ENCODE assay signal across 12 mouse cellular contexts in the genomic region with DNA sequence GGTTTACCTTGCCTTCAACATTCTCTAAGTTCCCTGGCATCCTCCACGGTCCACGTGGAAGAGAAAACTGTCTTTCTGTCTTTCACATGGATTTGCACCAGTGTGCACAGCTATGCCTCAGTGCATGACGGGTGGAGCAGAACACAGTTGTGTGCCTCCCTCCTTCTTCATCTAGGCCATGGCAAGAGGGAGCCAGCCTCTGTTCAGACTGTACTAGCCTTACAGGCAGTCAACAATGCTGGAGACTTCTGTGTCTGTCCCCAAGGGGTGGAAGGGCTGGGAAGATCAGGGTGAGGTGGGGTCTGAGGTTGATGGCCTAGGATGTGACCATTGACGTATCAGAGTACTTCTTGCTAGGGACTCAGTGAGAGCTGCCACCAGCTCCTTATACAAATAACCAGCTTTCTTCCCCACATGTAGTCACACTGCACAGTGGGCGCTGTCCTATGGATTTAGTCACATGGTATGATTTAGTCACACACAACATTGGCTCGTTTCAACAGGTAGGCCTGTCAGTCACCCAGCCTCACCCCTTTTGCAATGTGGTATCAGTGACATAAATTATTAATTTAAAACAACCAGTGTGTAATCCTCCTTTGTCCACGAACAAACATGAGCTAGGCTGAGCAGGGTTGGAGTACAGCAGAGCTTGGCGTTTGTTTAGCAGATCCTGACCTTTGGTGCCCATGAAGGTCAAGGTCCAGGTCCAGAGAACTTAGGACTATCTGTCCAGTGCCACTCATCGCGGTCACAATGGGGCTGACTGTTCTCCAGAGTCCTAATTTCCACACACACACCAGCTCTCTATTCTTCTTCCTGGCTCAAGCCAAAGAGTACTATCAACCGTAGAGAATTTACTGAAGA. TPM values are rescaled to one million over a fixed set of nuclear protein-coding genes. Genes with fewer than 3 reads are reported as not detected.
DNase-seq lines count a peak whose midpoint lies in the region; ATAC-seq and TF ChIP-seq lines count a peak whose summit lies in the region.
"Had no signal": no experiment of that assay in that cellular context is flagged by ENCODE, and none has a peak within 500 bp of the region (broad histone marks: within the 10 kb centered on the region; RNA-seq: fewer than 3 reads in every experiment).

No protein-coding gene starts in this region.

- H3K9me3 ChIP-seq in stomach, postnatal 0 days (ENCODE audit: control insufficient read depth, low read length): no peaks in the 10 kb centered on the region
- H3K9me3 ChIP-seq in neural tube, embryonic 15.5 days (replicated peaks): no peaks in the 10 kb centered on the region
- H3K9me3 ChIP-seq: forebrain, embryonic 15.5 days had no signal

- H3K9ac ChIP-seq in stomach, postnatal 0 days (ENCODE audit: low read length): no peak overlapping the region
- H3K9ac ChIP-seq in neural tube, embryonic 15.5 days (replicated peaks): no peak overlapping the region
- H3K9ac ChIP-seq: forebrain, embryonic 15.5 days had no signal

- no peak overlapping the region for H3K4me3 ChIP-seq in stomach, postnatal 0 days (ENCODE audit: low read depth, low read length)
- no peak overlapping the region for H3K4me3 ChIP-seq in neural tube, embryonic 15.5 days (replicated peaks)
- H3K4me3 ChIP-seq: forebrain, embryonic 15.5 days had no signal

- TF ChIP-seq CTCF in stomach, postnatal 0 days (IDR thresholded peaks at IDR 0.05; ENCODE audit: low read depth): peak; percentile 17; the same call in 1 of the 2 replicates

- TF ChIP-seq EP300 in stomach, postnatal 0 days (optimal IDR thresholded peaks at IDR 0.05): no peak

- H3K36me3 ChIP-seq in stomach, postnatal 0 days (ENCODE audit: control insufficient read depth, insufficient read depth, low read length): no peaks in the 10 kb centered on the region
- no peaks in the 10 kb centered on the region for H3K36me3 ChIP-seq in neural tube, embryonic 15.5 days
- H3K36me3 ChIP-seq: forebrain, embryonic 15.5 days had no signal

- DNase-seq in adrenal gland, postnatal 36 days: peak; percentile 19 to 34
- no peak for DNase-seq in adrenal gland, postnatal 14 days
- peak; percentile 38 for DNase-seq in kidney, adult 18-20 months
- no peak for DNase-seq in kidney, postnatal 14 days
- peak; percentile 72 to 74 for DNase-seq in kidney, postnatal 36 days
- peak; percentile 59 for DNase-seq in stomach, postnatal 0 days (ENCODE audit: low spot score)
- DNase-seq: gastrocnemius, postnatal 10 days; lung, adult 18-20 months; thymus, adult 2 months had no signal

- H3K27ac ChIP-seq in stomach, postnatal 0 days (replicated peaks): peak overlapping the region; percentile 53
- H3K27ac ChIP-seq in neural tube, embryonic 15.5 days (replicated peaks): no peak overlapping the region
- H3K27ac ChIP-seq: forebrain, embryonic 15.5 days had no signal

- no peaks in the 10 kb centered on the region for H3K27me3 ChIP-seq in stomach, postnatal 0 days (ENCODE audit: control insufficient read depth, insufficient read depth, low read length)
- peaks cover 5% of the 10 kb centered on the region; the same call in 1 of the 2 replicates for H3K27me3 ChIP-seq in neural tube, embryonic 15.5 days (replicated peaks)
- H3K27me3 ChIP-seq: forebrain, embryonic 15.5 days had no signal

- peak; percentile 98 for ATAC-seq in stomach, postnatal 0 days (ENCODE audit: low FRiP score, low TSS enrichment)
- ATAC-seq in neural tube, embryonic 15.5 days (ENCODE audit: low FRiP score): no peak
- ATAC-seq in erythroblast, adult 5-6 weeks (replicated peaks; ENCODE audit: low FRiP score, poor library complexity, severe bottlenecking): no peak
- ATAC-seq: forebrain, embryonic 15.5 days had no signal

- no peak overlapping the region for H3K4me2 ChIP-seq in stomach, postnatal 0 days (replicated peaks; ENCODE audit: low read depth)
- no peak overlapping the region for H3K4me2 ChIP-seq in neural tube, embryonic 15.5 days
- H3K4me2 ChIP-seq: forebrain, embryonic 15.5 days had no signal

- H3K4me1 ChIP-seq in stomach, postnatal 0 days (replicated peaks; ENCODE audit: control insufficient read depth, insufficient read depth): no peaks in the 10 kb centered on the region
- H3K4me1 ChIP-seq in neural tube, embryonic 15.5 days: peaks cover 5% of the 10 kb centered on the region; the same call in 1 of the 2 replicates

- WGBS in stomach, postnatal 0 days: 58% methylated on average over 11 of the region's 11 CpGs
- WGBS in neural tube, embryonic 15.5 days: 72% methylated on average over 11 of the region's 11 CpGs

RNA-seq across cellular contexts. Expression of gene Chn2, which starts 7.8 kb away (rescaled TPM):
- 10 to 100 TPM in 1 of 2 experiments, 1 to 10 TPM in 1; 5.5 to 15.6 TPM for total RNA-seq in adrenal gland, postnatal 36 days (2021)
- total RNA-seq in adrenal gland, postnatal 14 days (2021): 6.9 and 9.9 TPM in 2 replicates
- polyA plus RNA-seq in stomach, postnatal 0 days (2015; fragmentation: Nextera tagmentation; extraction: Ambion mirVana): 19.1 and 21.7 TPM in 2 replicates
- 17.6 and 18.2 TPM in 2 replicates for polyA plus RNA-seq in neural tube, embryonic 15.5 days (2015; fragmentation: Nextera tagmentation; extraction: Ambion mirVana)
- total RNA-seq in erythroblast, adult 5-6 weeks (2015; ENCODE audit: low replicate concordance): 2.3 and 7.3 TPM in 2 replicates
- total RNA-seq in erythroblast, adult 5-6 weeks (2017; ENCODE audit: low replicate concordance): 1.8 and 2.5 TPM in 2 replicates

Comparison
In these comparisons a context has a peak if more than half of its experiments do, and no peak if none do; other contexts are left out.
1. DNase-seq: peak in adrenal gland, postnatal 36 days (2 of 2), kidney, adult 18-20 months (single experiment), kidney, postnatal 36 days (2 of 2) and stomach, postnatal 0 days (single experiment); none in adrenal gland, postnatal 14 days (single experiment) and kidney, postnatal 14 days (single experiment).